Mouse (Mus musculus): Measurements from ENCODE around the gene Ndufs2.

GRCm38 (mm10) chr1:171278436-171278835, 27.2 kb upstream of the Ndufs2 start:
- TF ChIP-seq POLR2AphosphoS5 (IDR thresholded peaks at IDR 0.05; ENCODE audit: insufficient replicate concordance, low read depth, low read length) (no peak), CTCF (IDR thresholded peaks at IDR 0.05; ENCODE audit: low read depth, low read length) (no peak), GATA1 (IDR thresholded peaks at IDR 0.05; ENCODE audit: borderline replicate concordance, low read length) (no peak), TAL1 (conservative IDR thresholded peaks at IDR 0.05; ENCODE audit: low read depth, low read length) (no peak)

Data from G1E (cell line).